Mouse (Mus musculus) left cerebral cortex, adult 2 months (tissue): ENCODE measurements at regions not wholly inside any gene's neighbourhood (a gene's known extent, or its start where the extent isn't known, plus 50 kb on each side); places are given as distances from the start of the nearest gene placed in this dataset.
A peak's percentile ranks its signal among the peaks of the same experiment; 100 is the strongest.

Source experiments
- DNase-seq, 2 experiments: peaks; one replicate each; pipeline ENCODE4 v3.0.0; 2021 to 2022; ENCODE audit warnings: low spot score in 2 of 2, mixed read lengths in 1 of 2; ENCODE audit errors: extremely low spot score in 1 of 2
- H3K27ac ChIP-seq: fragments of 200-600 bp; 2 replicates; pipeline ENCODE4 v1.8.1; 2022
- H3K4me3 ChIP-seq: fragments of 200-600 bp; 2 replicates; pipeline ENCODE4 v1.8.1; 2022
- CTCF ChIP-seq: fragments of 200-600 bp; IDR thresholded peaks from 2 replicates; pipeline ENCODE4 v1.8.1; 2022; ENCODE audit warnings: antibody characterized with exemption, mild to moderate bottlenecking, moderate library complexity
- intact Hi-C: fragments of 180-260 bp; cut with DNase I; formaldehyde crosslinking; loops from one replicate; pipeline ENCODE4 v1.15.1; 2025

GRCm38 (mm10) chr8:115411756-115412155, 295.8 kb downstream of the Maf start:
- Histone ChIP-seq H3K27ac (no peak overlapping the region), H3K4me3 (no peak overlapping the region)
- TF ChIP-seq CTCF, result no peak; the same call in 1 of the 2 replicates
- DNase-seq, result no peak
- intact Hi-C loops, result no loop called here

- Histone ChIP-seq H3K4me3 (no peak overlapping the region), H3K27ac (no peak overlapping the region)
- no peak for DNase-seq
- intact Hi-C loops, result no loop called here
- no peak for TF ChIP-seq CTCF
Observed at GRCm38 (mm10) chr8:115411061-115411460, 296.5 kb downstream of the Maf start.

- H3K27ac ChIP-seq, result no peak overlapping the region
- no peak for DNase-seq
- H3K4me3 ChIP-seq, result no peak overlapping the region
- intact Hi-C loops, result no loop called here
- no peak for TF ChIP-seq CTCF
Observed at GRCm38 (mm10) chr8:115410191-115410590, 297.4 kb downstream of the Maf start.

- no peak overlapping the region for H3K27ac ChIP-seq
- H3K4me3 ChIP-seq, result no peak overlapping the region
- no peak for TF ChIP-seq CTCF
- no peak for DNase-seq
- intact Hi-C loops, result no loop called here
Observed at GRCm38 (mm10) chr8:115407535-115407934, 300.1 kb downstream of the Maf start.

- DNase-seq, result no peak
- H3K4me3 ChIP-seq, result no peak overlapping the region
- H3K27ac ChIP-seq, result no peak overlapping the region
- no peak for TF ChIP-seq CTCF
- intact Hi-C loops, result loop anchor here (5.0 kb wide), 1 partner anchor 304 kb away; the partner anchor contains the start of gene Maf
Observed at GRCm38 (mm10) chr8:115403601-115404000, 304.0 kb downstream of the Maf start.

GRCm38 (mm10) chr8:115402471-115403197, 305.0 kb downstream of the Maf start:
- intact Hi-C loops, result loop anchor here (5.0 kb wide), 1 partner anchor 305 kb away; the partner anchor contains the start of gene Maf
- H3K4me3 ChIP-seq, result no peak overlapping the region
- DNase-seq, result no peak
- no peak overlapping the region for H3K27ac ChIP-seq
- peak; percentile 58 for TF ChIP-seq CTCF
